ENCODE assay signal across 27 mouse cellular contexts in genomic region chr15:26322804-26323203, GRCm38 (mm10). TPM values are rescaled to one million over a fixed set of nuclear protein-coding genes. Genes with fewer than 3 reads are reported as not detected.
"Had no signal": no experiment of that assay in that cellular context is flagged by ENCODE, and none has a peak within 500 bp of the region (broad histone marks: within the 10 kb centered on the region; RNA-seq: fewer than 3 reads in every experiment).

No protein-coding gene starts in this region.

- DNase-seq: gastrocnemius, postnatal 14 days; gastrocnemius, postnatal 36 days; heart, adult 2 months; heart, postnatal 4 days; kidney, adult 18-20 months; kidney, adult 8-10 months; kidney, postnatal 10 days; kidney, postnatal 25 days; kidney, postnatal 4 days; liver; liver, embryonic 13.5 days had no signal

- H3K36me3 ChIP-seq: heart, embryonic 13.5 days; heart, embryonic 15.5 days; hindbrain, embryonic 10.5 days; hindbrain, embryonic 12.5 days; intestine, embryonic 15.5 days; limb, embryonic 10.5 days; limb, embryonic 12.5 days; liver, embryonic 13.5 days had no signal

- H3K27me3 ChIP-seq: heart, embryonic 13.5 days; heart, embryonic 15.5 days; hindbrain, embryonic 12.5 days; intestine, embryonic 15.5 days; limb, embryonic 12.5 days; liver, embryonic 13.5 days had no signal

- H3K4me2 ChIP-seq: heart, embryonic 11.5 days; heart, embryonic 13.5 days; heart, embryonic 15.5 days; hindbrain, embryonic 12.5 days; hindbrain, embryonic 14.5 days; intestine, embryonic 15.5 days; limb, embryonic 12.5 days; liver, embryonic 11.5 days; liver, embryonic 13.5 days had no signal

- H3K4me3 ChIP-seq: heart, adult 2 months; heart, embryonic 13.5 days; heart, embryonic 15.5 days; hindbrain, embryonic 10.5 days; hindbrain, embryonic 12.5 days; intestine, embryonic 15.5 days; layer of hippocampus, adult 2 months; left cerebral cortex, adult 2 months; limb, embryonic 10.5 days; limb, embryonic 12.5 days; liver, embryonic 13.5 days had no signal

RNA-seq across cellular contexts. Expression of gene March11, which starts 14.0 kb away (rescaled TPM):
- total RNA-seq: gastrocnemius, adult 18-20 months; gastrocnemius, adult 8-10 months; gastrocnemius, postnatal 14 days; gastrocnemius, postnatal 36 days; granulocyte monocyte progenitor cell, adult 5-6 weeks had no signal
- polyA plus RNA-seq: heart, embryonic 11.5 days; intestine, postnatal 0 days; liver, embryonic 13.5 days had no signal
